Mouse (Mus musculus): ENCODE results near the gene Fbxl18.
"Not testable (repeated sequence)": the region's sequence is repeated elsewhere in the genome, so short reads cannot be mapped to it uniquely, and the experiment has no call there.

Fbxl18 gene

GRCm38 (mm10) chr5:142874791-142875512, 20.3 kb downstream of the Fbxl18 start:
- peak in 1 of 2 experiments; percentile 53 for DNase-seq (ENCODE audit: inconsistent age in 2 of 2, low spot score in 1 of 2)

GRCm38 (mm10) chr5:142873718-142874117, 21.5 kb downstream of the Fbxl18 start:
- DNase-seq (ENCODE audit: inconsistent age in 2 of 2, low spot score in 1 of 2), result no peak

GRCm38 (mm10) chr5:142871765-142872164, 23.5 kb downstream of the Fbxl18 start:
- no peak for DNase-seq (ENCODE audit: inconsistent age in 2 of 2, low spot score in 1 of 2)

- no peak for DNase-seq (ENCODE audit: inconsistent age in 2 of 2, low spot score in 1 of 2)
Observed at GRCm38 (mm10) chr5:142869463-142869862, 25.8 kb downstream of the Fbxl18 start.

GRCm38 (mm10) chr5:142857763-142858229, 37.4 kb downstream of the Fbxl18 start:
- peak in 1 of 2 experiments; percentile 63 for DNase-seq (ENCODE audit: inconsistent age in 2 of 2, low spot score in 1 of 2)

- no peak for DNase-seq (ENCODE audit: inconsistent age in 2 of 2, low spot score in 1 of 2)
Observed at GRCm38 (mm10) chr5:142856408-142856807, 38.8 kb downstream of the Fbxl18 start.

GRCm38 (mm10) chr5:142854877-142855276, 40.3 kb downstream of the Fbxl18 start:
- peak; percentile 58 to 77 for DNase-seq (ENCODE audit: inconsistent age in 2 of 2, low spot score in 1 of 2)

- no peak for DNase-seq (ENCODE audit: inconsistent age in 2 of 2, low spot score in 1 of 2)
Observed at GRCm38 (mm10) chr5:142853585-142853984, 41.6 kb downstream of the Fbxl18 start.

- DNase-seq (ENCODE audit: inconsistent age in 2 of 2, low spot score in 1 of 2), result no peak
Observed at GRCm38 (mm10) chr5:142851681-142852049, 43.6 kb downstream of the Fbxl18 start.

- DNase-seq (ENCODE audit: inconsistent age in 2 of 2, low spot score in 1 of 2), result no peak
Observed at GRCm38 (mm10) chr5:142850916-142851680, 44.1 kb downstream of the Fbxl18 start.

- DNase-seq (ENCODE audit: inconsistent age in 2 of 2, low spot score in 1 of 2), result no peak
Observed at GRCm38 (mm10) chr5:142850476-142850875, 44.7 kb downstream of the Fbxl18 start.

GRCm38 (mm10) chr5:142848911-142849310, 46.3 kb downstream of the Fbxl18 start:
- DNase-seq (ENCODE audit: inconsistent age in 2 of 2, low spot score in 1 of 2), result peak; percentile 52 to 68

- no peak for DNase-seq (ENCODE audit: inconsistent age in 2 of 2, low spot score in 1 of 2)
Observed at GRCm38 (mm10) chr5:142848149-142848548, 47.1 kb downstream of the Fbxl18 start.

- DNase-seq (ENCODE audit: inconsistent age in 2 of 2, low spot score in 1 of 2), result peak; percentile 72 to 81
Observed at GRCm38 (mm10) chr5:142844467-142844866, 50.8 kb downstream of the Fbxl18 start.

GRCm38 (mm10) chr5:142842137-142842642, 53.0 kb downstream of the Fbxl18 start:
- peak; percentile 63 to 86 for DNase-seq (ENCODE audit: inconsistent age in 2 of 2, low spot score in 1 of 2)

- peak; percentile 74 to 85 for DNase-seq (ENCODE audit: inconsistent age in 2 of 2, low spot score in 1 of 2)
Observed at GRCm38 (mm10) chr5:142841372-142842136, 53.7 kb downstream of the Fbxl18 start.

- not testable (repeated sequence) for DNase-seq (ENCODE audit: inconsistent age in 2 of 2, low spot score in 1 of 2)
Observed at GRCm38 (mm10) chr5:142837427-142837826, 57.8 kb downstream of the Fbxl18 start.

- DNase-seq (ENCODE audit: inconsistent age in 2 of 2, low spot score in 1 of 2), result no peak
Observed at GRCm38 (mm10) chr5:142836891-142837290, 58.3 kb downstream of the Fbxl18 start.

GRCm38 (mm10) chr5:142833646-142834438, 61.4 kb downstream of the Fbxl18 start:
- no peak for DNase-seq (ENCODE audit: inconsistent age in 2 of 2, low spot score in 1 of 2)

- peak in 1 of 2 experiments; percentile 35 for DNase-seq (ENCODE audit: inconsistent age in 2 of 2, low spot score in 1 of 2)
Observed at GRCm38 (mm10) chr5:142826131-142826530, 69.1 kb downstream of the Fbxl18 start.

Measured in adrenal gland, adult (tissue).